Mouse (Mus musculus) E14TG2a.4 (cell line): ENCODE measurements at regions not wholly inside any gene's neighbourhood (a gene's known extent, or its start where the extent isn't known, plus 50 kb on each side); places are given as distances from the start of the nearest gene placed in this dataset.

Experiments used
- CTCF ChIP-seq: conservative IDR thresholded peaks from 2 replicates; pipeline ENCODE4 v1.5.1; 2014; ENCODE audit warnings: low read length
- POU5F1 ChIP-seq: IDR thresholded peaks from 2 replicates; pipeline ENCODE4 v1.6.1; 2014; ENCODE audit warnings: low read length, borderline replicate concordance

DNA sequence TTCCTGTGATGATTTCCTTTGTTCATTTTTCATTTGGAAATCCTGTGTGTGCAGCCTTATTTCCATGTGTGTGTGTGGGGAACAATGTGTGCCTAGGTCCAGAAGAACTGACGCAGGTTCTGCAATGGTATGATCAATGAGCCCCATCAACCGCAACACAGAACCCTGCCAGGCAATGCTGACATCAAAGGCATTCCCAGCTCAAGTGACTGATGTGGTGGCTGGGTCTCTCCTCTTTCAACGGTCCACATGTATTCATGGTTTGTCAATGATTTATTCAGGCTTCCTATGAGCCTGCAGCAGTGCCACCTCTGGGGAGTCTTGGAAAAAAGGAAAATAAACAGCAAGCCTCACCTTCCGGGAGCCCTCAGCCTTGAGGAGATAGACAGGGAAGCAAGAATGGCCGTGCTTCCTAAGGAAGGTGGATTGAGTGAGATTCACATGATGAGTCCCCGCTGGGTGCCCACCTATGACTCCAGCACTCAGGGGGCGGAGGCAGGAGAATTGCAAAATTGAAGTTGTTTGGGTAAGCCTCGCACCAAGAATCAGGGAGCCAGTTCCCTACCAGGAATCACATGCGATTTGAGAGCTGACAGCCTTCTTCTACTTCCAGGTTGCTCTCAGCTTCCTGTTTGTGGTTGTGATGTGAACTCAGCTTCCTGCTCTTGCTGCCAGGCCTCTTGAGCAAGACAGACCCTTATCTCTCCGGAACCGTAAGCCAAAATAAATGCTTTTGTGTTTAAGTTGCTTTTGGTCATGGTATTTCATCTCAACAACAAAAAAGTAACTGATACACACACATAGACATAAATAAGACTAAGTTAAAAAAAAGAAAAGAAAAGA is 61.2 kb upstream of the Hk2 start:
- TF ChIP-seq CTCF (no peak), POU5F1 (no peak)
